Mouse (Mus musculus) adrenal gland, postnatal 36 days (tissue): ENCODE measurements at regions not wholly inside any gene's neighbourhood (a gene's known extent, or its start where the extent isn't known, plus 50 kb on each side); places are given as distances from the start of the nearest gene placed in this dataset.
"Not testable (repeated sequence)": the region's sequence is repeated elsewhere in the genome, so short reads cannot be mapped to it uniquely, and the experiment has no call there.

ENCODE experiments used
- DNase-seq, 2 experiments: peaks; one replicate each; pipeline ENCODE4 v3.0.0; 2021; ENCODE audit warnings: mixed read lengths in 1 of 2

- peak; percentile 10 to 16 for DNase-seq
Measured at GRCm38 (mm10) chrX:135112109-135112508, 65.3 kb downstream of the Gm15023 start.

- DNase-seq: peak; percentile 27 to 36
Measured at GRCm38 (mm10) chrX:135110866-135111265, 66.6 kb downstream of the Gm15023 start.

GRCm38 (mm10) chrX:135101594-135101993, 75.8 kb downstream of the Gm15023 start:
- DNase-seq: peak; percentile 22

GRCm38 (mm10) chrX:135098101-135098500, 79.3 kb downstream of the Gm15023 start:
- DNase-seq: peak; percentile 19 to 28

GRCm38 (mm10) chrX:135096206-135096605, 81.2 kb downstream of the Gm15023 start:
- no peak for DNase-seq

- DNase-seq: peak; percentile 64 to 68
Measured at GRCm38 (mm10) chrX:135091074-135091473, 82.1 kb upstream of the Zmat1 start.

- peak; percentile 24 to 63 for DNase-seq
Measured at GRCm38 (mm10) chrX:135087068-135087579, 78.1 kb upstream of the Zmat1 start.

- DNase-seq: peak in 1 of 2 experiments; percentile 17
Measured at GRCm38 (mm10) chrX:135086564-135086963, 77.6 kb upstream of the Zmat1 start.

- not testable (repeated sequence) for DNase-seq
Measured at GRCm38 (mm10) chrX:135085770-135086553, 77.0 kb upstream of the Zmat1 start.

GRCm38 (mm10) chrX:135080380-135081158, 71.6 kb upstream of the Zmat1 start:
- no peak for DNase-seq

GRCm38 (mm10) chrX:135079388-135079787, 70.4 kb upstream of the Zmat1 start:
- no peak for DNase-seq

- DNase-seq: no peak
Measured at GRCm38 (mm10) chrX:135075903-135076302, 66.9 kb upstream of the Zmat1 start.

GRCm38 (mm10) chrX:135069448-135069847, 60.4 kb upstream of the Zmat1 start:
- DNase-seq: no peak

GRCm38 (mm10) chrX:135060184-135060583, 51.2 kb upstream of the Zmat1 start:
- DNase-seq: no peak

GRCm38 (mm10) chrX:135058949-135059348, 49.9 kb upstream of the Zmat1 start:
- no peak for DNase-seq
